Mouse (Mus musculus): Measurements from ENCODE around the gene Dusp22. TPM values are rescaled to one million over a fixed set of nuclear protein-coding genes. Genes with fewer than 3 reads are reported as not detected.

Gene Dusp22
- polyA plus RNA-seq, 1 experiment from 2014 or later = 7.3 TPM

DNA sequence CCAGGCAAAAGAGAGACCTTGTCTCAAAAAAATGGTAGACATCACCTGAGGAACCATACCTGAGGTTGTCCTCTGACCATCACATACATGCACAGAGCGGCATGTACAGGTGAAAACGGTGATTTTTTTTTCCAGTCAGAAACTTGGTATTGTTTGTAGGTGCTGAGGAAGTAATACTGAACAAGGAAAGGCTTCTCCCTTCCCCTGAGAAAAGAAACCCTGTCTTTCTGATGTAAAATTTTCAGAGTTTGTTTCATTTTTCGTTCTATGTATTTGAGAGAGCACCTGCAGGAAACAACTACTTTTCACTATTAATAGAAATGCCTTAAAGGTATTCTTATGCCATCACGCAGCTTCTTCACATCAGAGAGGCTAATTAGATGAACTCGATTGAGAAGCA lies 19.0 kb downstream of the Dusp22 start:
- ATAC-seq (ENCODE audit: low read depth) (no peak), DNase-seq (no peak)
- Histone ChIP-seq H3K4me1 (replicated peaks) (no peaks in the 10 kb centered on the region), H3K4me3 (replicated peaks) (no peak overlapping the region), H3K27ac (no peak overlapping the region), H3K4me2 (no peak overlapping the region), H3K36me3 (no peaks in the 10 kb centered on the region), H3K9ac (no peak overlapping the region), H3K27me3 (no peaks in the 10 kb centered on the region), H3K9me3 (replicated peaks) (no peaks in the 10 kb centered on the region)
- 64% methylated on average over 5 of the region's 5 CpGs for WGBS (ENCODE audit: insufficient replicate concordance)

DNA sequence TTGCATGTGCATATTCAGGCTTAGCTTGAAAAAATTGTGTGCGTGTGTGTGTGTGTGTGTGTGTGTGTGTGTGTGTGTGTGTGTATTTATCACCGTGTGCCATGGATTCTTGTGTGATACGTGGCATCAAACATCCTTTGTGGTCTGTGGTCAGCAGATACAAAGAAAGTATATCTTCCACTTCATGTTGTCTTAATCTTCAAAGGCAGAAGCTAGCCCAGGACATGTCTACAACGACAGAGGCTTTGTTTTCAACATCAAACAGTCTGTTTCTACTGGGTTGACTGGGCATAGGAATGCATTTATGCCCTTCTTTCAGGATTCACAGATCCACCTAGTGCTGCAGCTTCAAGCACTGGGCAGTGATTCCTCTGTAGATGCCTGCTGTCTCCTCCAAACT lies 22.1 kb downstream of the Dusp22 start:
- H3K27me3 ChIP-seq = no peaks in the 10 kb centered on the region
- DNase-seq = no peak
- H3K9ac ChIP-seq = no peak overlapping the region
- no peaks in the 10 kb centered on the region for H3K36me3 ChIP-seq
- H3K27ac ChIP-seq = no peak overlapping the region
- no peak overlapping the region for H3K4me3 ChIP-seq (replicated peaks)
- ATAC-seq (ENCODE audit: low read depth) = no peak
- 27% methylated on average over 4 of the region's 4 CpGs for WGBS (ENCODE audit: insufficient replicate concordance)
- no peaks in the 10 kb centered on the region for H3K4me1 ChIP-seq (replicated peaks)
- H3K9me3 ChIP-seq (replicated peaks) = no peaks in the 10 kb centered on the region
- H3K4me2 ChIP-seq = no peak overlapping the region

DNA sequence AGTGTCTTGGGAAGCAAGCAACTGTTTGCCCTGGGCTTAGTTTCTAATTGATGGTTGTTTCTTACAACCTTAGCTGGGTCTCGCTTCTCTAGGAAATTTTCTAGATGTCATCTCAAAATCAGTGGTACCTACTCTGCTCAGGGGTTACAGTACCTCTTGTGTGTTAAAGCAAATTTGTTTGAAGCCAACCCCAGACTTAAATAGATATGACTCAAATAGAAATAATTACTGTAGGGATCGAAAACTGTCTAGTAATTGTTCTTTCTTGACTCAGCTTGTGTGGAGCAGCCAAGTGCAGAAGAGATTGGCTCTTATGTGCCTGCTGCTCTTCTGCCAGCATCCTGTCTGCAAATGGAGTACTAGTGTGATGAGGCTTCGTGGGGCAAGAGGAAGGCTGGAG lies 22.5 kb downstream of the Dusp22 start:
- ATAC-seq (ENCODE audit: low read depth) = no peak
- 50% methylated on average over 3 of the region's 3 CpGs for WGBS (ENCODE audit: insufficient replicate concordance)

DNA sequence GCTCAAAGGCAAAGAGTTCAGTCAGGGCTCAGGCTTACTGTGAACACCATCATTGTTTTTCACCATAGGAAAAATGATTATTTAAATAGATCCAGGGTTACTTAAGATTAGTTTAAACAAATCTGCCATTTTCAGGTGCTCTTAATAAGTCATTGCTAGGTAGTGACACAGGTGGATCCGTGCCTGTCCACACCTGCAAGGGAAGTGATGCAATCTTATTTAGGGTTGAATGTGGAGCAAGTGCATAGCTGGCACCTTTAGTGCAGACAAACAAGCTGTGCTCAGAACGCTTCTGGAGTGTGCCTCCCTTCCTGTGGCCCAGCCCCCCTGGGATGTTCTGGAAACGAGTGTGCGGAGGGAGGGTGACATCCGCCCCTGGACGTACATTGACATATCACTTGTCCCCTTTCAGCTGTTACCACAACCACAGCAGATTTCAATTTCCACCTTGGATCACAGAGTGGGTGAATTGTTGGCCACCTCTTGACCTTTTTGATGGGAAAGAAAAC lies 24.9 kb downstream of the Dusp22 start:
- Histone ChIP-seq H3K4me2 (no peak overlapping the region), H3K36me3 (no peaks in the 10 kb centered on the region), H3K27ac (no peak overlapping the region), H3K4me3 (replicated peaks) (no peak overlapping the region), H3K9ac (no peak overlapping the region), H3K4me1 (replicated peaks) (no peaks in the 10 kb centered on the region), H3K27me3 (no peaks in the 10 kb centered on the region), H3K9me3 (replicated peaks) (no peaks in the 10 kb centered on the region)
- DNase-seq (no peak), ATAC-seq (ENCODE audit: low read depth) (no peak)
- 53% methylated on average over 6 of the region's 6 CpGs for WGBS (ENCODE audit: insufficient replicate concordance)

More for the DNA sequence above, 22.5 kb downstream of the Dusp22 start:
- no peak for DNase-seq
- no peaks in the 10 kb centered on the region for H3K9me3 ChIP-seq (replicated peaks)
- H3K27ac ChIP-seq = no peak overlapping the region
- H3K9ac ChIP-seq = no peak overlapping the region
- no peaks in the 10 kb centered on the region for H3K4me1 ChIP-seq (replicated peaks)
- no peaks in the 10 kb centered on the region for H3K36me3 ChIP-seq
- H3K4me3 ChIP-seq (replicated peaks) = no peak overlapping the region
- no peak overlapping the region for H3K4me2 ChIP-seq
- H3K27me3 ChIP-seq = no peaks in the 10 kb centered on the region

DNA sequence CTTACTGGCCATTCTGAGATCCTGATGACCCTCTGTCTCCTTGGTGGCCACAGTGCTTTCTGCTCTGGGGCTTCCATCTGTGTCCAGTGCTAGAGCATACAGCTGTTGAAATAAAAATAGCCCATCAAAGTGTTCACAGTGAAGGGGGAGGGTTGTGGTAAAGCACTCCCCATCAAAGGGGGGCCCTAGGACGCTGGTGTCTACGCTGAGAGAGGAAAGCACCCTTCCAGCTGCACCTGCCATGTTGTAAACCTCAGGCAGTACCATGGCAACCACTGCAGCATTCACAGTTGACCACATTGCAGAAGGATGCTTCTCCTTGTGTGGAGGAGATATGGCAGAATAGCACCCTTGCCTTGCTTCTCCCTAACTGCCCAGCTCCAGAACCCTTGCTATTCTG lies 26.2 kb downstream of the Dusp22 start:
- H3K27me3 ChIP-seq = no peaks in the 10 kb centered on the region
- 38% methylated on average over 2 of the region's 2 CpGs for WGBS (ENCODE audit: insufficient replicate concordance)
- H3K4me2 ChIP-seq = no peak overlapping the region
- no peaks in the 10 kb centered on the region for H3K4me1 ChIP-seq (replicated peaks)
- H3K27ac ChIP-seq = no peak overlapping the region
- no peak overlapping the region for H3K9ac ChIP-seq
- ATAC-seq (ENCODE audit: low read depth) = no peak
- no peak for DNase-seq
- no peak overlapping the region for H3K4me3 ChIP-seq (replicated peaks)
- H3K9me3 ChIP-seq (replicated peaks) = no peaks in the 10 kb centered on the region
- H3K36me3 ChIP-seq = no peaks in the 10 kb centered on the region

DNA sequence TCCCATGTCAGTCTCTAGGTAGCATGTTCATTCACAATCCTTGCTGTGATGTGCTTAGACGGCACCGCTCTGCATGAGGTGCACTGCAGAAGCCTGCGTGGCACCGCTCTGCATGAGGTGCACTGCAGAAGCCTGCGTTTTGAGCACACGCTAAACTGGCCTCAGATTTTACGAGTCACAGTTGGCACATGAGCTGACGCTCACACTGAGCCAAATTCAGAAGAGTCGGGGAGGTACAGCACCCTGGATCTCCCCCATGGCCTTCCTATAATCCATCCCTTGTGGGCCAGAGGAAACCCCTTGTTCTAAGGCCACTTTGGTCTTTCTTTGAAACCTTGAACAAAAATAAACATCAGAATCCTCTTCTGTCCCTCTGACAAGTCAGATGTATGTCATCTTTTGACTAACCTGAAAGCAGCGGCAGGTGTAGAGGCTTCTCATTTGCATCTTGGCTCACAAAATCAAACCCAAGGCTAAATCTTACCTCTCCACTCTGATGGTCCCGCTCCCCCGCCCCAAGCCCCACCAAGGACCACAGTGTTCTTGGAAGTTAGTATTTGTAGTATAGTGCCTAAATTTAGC lies 28.3 kb downstream of the Dusp22 start:
- Histone ChIP-seq H3K9ac (no peak overlapping the region), H3K27me3 (no peaks in the 10 kb centered on the region), H3K36me3 (no peaks in the 10 kb centered on the region), H3K9me3 (replicated peaks) (no peaks in the 10 kb centered on the region), H3K4me3 (replicated peaks) (no peak overlapping the region), H3K27ac (no peak overlapping the region), H3K4me1 (replicated peaks) (no peaks in the 10 kb centered on the region), H3K4me2 (no peak overlapping the region)
- 82% methylated on average over 12 of the region's 12 CpGs for WGBS (ENCODE audit: insufficient replicate concordance)
- DNase-seq (no peak), ATAC-seq (ENCODE audit: low read depth) (no peak)

DNA sequence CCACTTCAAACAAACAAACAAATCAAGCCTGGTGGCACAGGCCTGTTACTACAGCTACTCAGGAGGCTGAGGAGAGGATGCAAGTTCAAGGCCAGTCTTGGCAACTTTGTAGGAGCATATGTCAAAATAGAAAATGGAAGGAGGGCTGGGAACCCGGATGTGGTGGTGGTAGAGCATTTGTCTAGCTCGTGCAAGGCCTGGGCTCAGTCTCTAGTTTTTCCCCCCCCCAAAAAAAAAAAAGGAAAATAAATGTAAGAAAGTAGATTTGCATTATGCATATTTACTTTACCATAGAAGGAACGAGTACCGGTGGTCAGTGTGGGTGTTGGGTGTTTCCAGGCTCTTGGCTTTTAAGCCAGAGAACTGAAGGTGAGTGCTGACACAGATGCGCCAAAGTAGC lies 29.7 kb downstream of the Dusp22 start:
- Histone ChIP-seq H3K9me3 (replicated peaks) (no peaks in the 10 kb centered on the region), H3K27ac (no peak overlapping the region), H3K4me2 (no peak overlapping the region), H3K9ac (no peak overlapping the region), H3K4me1 (replicated peaks) (no peaks in the 10 kb centered on the region), H3K27me3 (no peaks in the 10 kb centered on the region), H3K4me3 (replicated peaks) (no peak overlapping the region), H3K36me3 (no peaks in the 10 kb centered on the region)
- whole genome bisulfite sequencing (ENCODE audit: insufficient replicate concordance) = 69% methylated on average over 5 of the region's 5 CpGs
- DNase-seq = no peak
- ATAC-seq (ENCODE audit: low read depth) = no peak

DNA sequence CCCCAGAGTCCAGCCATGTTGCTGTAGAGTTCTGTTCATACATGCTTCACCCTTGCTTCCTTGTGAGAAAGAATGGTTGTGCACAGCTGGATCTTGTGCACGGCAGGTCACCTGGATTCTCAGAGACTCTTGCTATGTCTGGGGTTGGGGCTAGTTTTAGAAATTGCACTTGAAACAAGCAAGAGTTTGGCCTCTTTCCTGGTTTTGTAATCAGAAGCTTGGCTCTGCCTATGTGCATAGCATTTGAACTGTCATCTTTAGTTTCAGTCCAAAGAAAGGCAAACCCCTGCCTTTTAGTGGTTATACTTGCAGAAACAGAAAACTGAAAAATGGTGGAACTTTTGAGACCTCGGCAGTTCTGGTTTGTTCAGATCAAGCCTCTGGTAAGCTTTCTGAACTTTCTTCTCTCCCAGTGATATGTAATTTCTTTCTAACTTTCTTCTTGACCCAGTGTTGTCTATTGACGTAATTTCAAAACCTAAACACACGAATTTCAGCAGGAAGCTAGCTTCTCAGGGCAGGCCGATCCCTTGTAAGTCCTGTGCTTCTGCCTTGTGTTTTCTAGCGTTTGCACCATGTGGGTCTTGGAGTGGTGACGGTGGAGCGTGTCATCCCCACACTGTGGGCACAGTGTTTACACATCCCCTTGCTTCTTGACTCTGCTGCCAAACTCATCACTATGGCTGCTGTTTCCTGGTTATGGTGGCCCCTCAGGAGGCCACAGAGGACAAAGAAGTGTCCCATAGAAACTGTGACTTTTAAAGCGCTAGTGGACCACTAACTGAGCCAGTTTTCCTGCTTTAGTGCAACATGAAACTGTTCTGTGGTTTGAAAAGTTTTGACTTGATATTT lies 31.9 kb downstream of the Dusp22 start:
- H3K4me1 ChIP-seq (replicated peaks) = no peaks in the 10 kb centered on the region
- no peak overlapping the region for H3K4me2 ChIP-seq
- H3K27me3 ChIP-seq = no peaks in the 10 kb centered on the region
- no peak for DNase-seq
- no peaks in the 10 kb centered on the region for H3K36me3 ChIP-seq
- no peak overlapping the region for H3K4me3 ChIP-seq (replicated peaks)
- no peak for ATAC-seq (ENCODE audit: low read depth)
- WGBS (ENCODE audit: insufficient replicate concordance) = 64% methylated on average over 9 of the region's 9 CpGs
- no peak overlapping the region for H3K9ac ChIP-seq
- H3K27ac ChIP-seq = no peak overlapping the region
- H3K9me3 ChIP-seq (replicated peaks) = no peaks in the 10 kb centered on the region

DNA sequence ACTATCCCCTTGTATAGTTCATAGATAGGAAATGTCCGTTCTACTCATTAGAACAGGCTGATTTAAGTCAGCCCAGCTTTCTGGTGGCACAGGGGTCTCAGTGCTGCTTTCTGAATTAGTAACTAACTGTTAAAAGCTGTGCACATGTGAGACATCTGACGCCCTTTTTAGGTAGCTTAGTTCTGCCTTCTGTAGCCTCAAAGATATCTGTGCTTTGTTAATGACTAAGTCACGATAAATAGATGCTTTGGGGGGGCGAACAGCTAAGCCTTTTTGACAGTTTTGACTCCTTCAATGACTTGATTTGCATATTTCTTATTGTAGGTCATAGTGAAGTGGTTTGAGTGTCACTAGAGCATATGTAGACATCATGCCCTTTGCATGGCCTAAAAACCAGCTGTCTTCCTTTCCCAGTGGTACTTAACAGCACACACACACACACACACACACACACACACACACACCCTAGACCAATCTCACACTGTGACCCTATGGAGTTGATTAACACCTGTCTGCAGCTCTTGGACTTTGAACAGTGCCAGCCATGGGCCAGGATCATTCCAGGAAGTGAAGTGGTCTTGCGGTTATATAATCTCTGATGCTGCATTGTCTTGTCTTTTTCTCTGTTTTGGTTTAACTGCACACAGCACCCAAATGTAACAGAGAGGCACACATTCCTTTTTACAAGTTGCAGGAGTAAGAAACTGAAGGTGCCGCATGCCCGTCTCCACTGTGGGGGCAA lies 33.0 kb downstream of the Dusp22 start:
- H3K27ac ChIP-seq = no peak overlapping the region
- DNase-seq (no peak), ATAC-seq (ENCODE audit: low read depth) (no peak)
- 69% methylated on average over 7 of the region's 7 CpGs for WGBS (ENCODE audit: insufficient replicate concordance)
- no peak overlapping the region for H3K4me2 ChIP-seq
- H3K9ac ChIP-seq = no peak overlapping the region
- no peak overlapping the region for H3K4me3 ChIP-seq (replicated peaks)
- H3K27me3 ChIP-seq = no peaks in the 10 kb centered on the region
- no peaks in the 10 kb centered on the region for H3K36me3 ChIP-seq
- no peaks in the 10 kb centered on the region for H3K9me3 ChIP-seq (replicated peaks)
- no peaks in the 10 kb centered on the region for H3K4me1 ChIP-seq (replicated peaks)

DNA sequence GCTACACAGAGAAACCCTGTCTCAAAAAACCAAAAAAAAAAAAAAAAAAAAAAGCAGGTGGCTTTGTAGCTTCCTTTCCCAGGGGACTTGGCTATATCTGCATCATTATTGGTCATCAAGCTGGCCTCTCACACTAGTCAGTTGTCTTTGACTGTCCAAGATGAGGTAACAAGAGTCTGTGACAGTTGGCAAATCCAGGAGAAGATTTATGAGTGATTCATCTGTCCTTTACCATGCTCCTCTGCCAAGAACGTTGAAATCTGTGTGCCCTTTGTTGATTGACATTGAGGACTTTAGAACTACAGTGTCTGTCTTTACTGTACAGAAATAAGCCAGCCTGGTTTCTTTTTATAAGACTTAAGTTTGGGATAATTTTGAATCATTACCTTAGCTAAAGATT lies 35.4 kb downstream of the Dusp22 start:
- no peak for ATAC-seq (ENCODE audit: low read depth)
- no peak overlapping the region for H3K27ac ChIP-seq
- DNase-seq = no peak
- no peak overlapping the region for H3K4me3 ChIP-seq (replicated peaks)
- no peak overlapping the region for H3K9ac ChIP-seq
- no peaks in the 10 kb centered on the region for H3K9me3 ChIP-seq (replicated peaks)
- no peak overlapping the region for H3K4me2 ChIP-seq
- no peaks in the 10 kb centered on the region for H3K27me3 ChIP-seq
- 29% methylated on average over 1 of the region's 1 CpGs for WGBS (ENCODE audit: insufficient replicate concordance)
- no peaks in the 10 kb centered on the region for H3K36me3 ChIP-seq
- no peaks in the 10 kb centered on the region for H3K4me1 ChIP-seq (replicated peaks)

DNA sequence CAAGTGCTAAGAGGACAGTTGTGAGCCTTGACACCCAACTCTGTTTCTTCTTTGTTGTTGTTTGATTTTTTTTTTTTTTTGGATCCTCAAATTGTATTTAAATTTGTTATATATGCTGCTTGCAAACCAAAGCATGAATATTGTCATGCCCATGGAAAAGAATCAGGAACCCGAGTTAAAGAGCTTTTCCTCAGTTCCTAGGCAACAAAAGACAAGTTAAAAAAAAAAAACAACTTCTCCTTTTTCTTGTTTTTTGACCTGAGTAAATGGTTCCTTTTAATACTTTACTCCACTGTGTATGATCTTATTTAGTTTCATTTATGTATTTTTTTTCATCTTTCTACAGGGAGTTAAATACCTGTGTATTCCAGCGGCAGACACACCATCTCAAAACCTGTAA lies 36.1 kb downstream of the Dusp22 start:
- H3K4me1 ChIP-seq (replicated peaks) = no peaks in the 10 kb centered on the region

More for the DNA sequence above, 36.1 kb downstream of the Dusp22 start:
- Histone ChIP-seq H3K27me3 (no peaks in the 10 kb centered on the region), H3K4me3 (replicated peaks) (no peak overlapping the region), H3K9me3 (replicated peaks) (no peaks in the 10 kb centered on the region), H3K9ac (no peak overlapping the region), H3K27ac (no peak overlapping the region), H3K36me3 (no peaks in the 10 kb centered on the region), H3K4me2 (no peak overlapping the region)
- DNase-seq (no peak), ATAC-seq (ENCODE audit: low read depth) (no peak)
- 40% methylated on average over 2 of the region's 2 CpGs for WGBS (ENCODE audit: insufficient replicate concordance)
